Mouse (Mus musculus): ENCODE measurements around the gene Vps51.

DNA sequence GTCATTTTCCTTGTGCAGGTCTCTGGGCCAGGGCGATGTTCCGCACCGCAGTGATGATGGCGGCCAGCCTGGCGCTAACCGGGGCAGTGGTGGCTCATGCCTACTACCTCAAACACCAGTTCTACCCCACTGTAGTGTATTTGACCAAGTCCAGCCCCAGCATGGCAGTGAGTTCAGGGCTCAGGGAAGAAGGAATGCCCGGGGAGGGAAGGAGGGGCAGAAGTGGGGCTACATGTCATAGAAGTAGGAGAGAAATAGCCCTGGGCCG lies 29.2 kb downstream of the Vps51 start:
- no peak for TF ChIP-seq MAX (IDR thresholded peaks at IDR 0.05)
- TF ChIP-seq CTCF (IDR thresholded peaks at IDR 0.05; ENCODE audit: control insufficient read depth, insufficient read depth, insufficient read length), result no peak
- TF ChIP-seq CEBPB (IDR thresholded peaks at IDR 0.05; ENCODE audit: low read depth), result no peak
- TF ChIP-seq MYOG (IDR thresholded peaks at IDR 0.05; ENCODE audit: control insufficient read depth, extremely low read depth, insufficient read length), result no peak
- no peak for TF ChIP-seq USF1 (IDR thresholded peaks at IDR 0.05; ENCODE audit: low read depth)
- no peak for TF ChIP-seq MYOD1 (IDR thresholded peaks at IDR 0.05; ENCODE audit: control insufficient read depth, insufficient read length, low read depth)
- no peak for TF ChIP-seq FOSL1 (IDR thresholded peaks at IDR 0.05; ENCODE audit: insufficient read depth, low read length, poor library complexity, severe bottlenecking)

All from C2C12 (cell line).